Mouse (Mus musculus) lung, adult 2 months (tissue): ENCODE data around the gene Bend5.

Source experiments
- CTCF ChIP-seq: fragments of 200-500 bp; IDR thresholded peaks from 2 replicates; pipeline ENCODE4 v1.5.1; 2011; ENCODE audit warnings: mild to moderate bottlenecking, low read length, control low read depth; ENCODE audit not compliant: insufficient read depth
- POLR2A ChIP-seq: fragments of 200-500 bp; IDR thresholded peaks from 2 replicates; pipeline ENCODE4 v1.6.1; 2011; ENCODE audit warnings: low read depth, mild to moderate bottlenecking, control low read depth, low read length, borderline replicate concordance; ENCODE audit errors: extremely low read depth

GRCm38 (mm10) chr4:111453275-111453674 is 38.5 kb downstream of the Bend5 start:
- no peak for TF ChIP-seq POLR2A
- TF ChIP-seq CTCF = no peak
